Mouse (Mus musculus) skeletal muscle tissue, adult 2 months (tissue): ENCODE measurements at regions not wholly inside any gene's neighbourhood (a gene's known extent, or its start where the extent isn't known, plus 50 kb on each side); places are given as distances from the start of the nearest gene placed in this dataset.

ENCODE experiments used
- DNase-seq: peaks from one replicate; pipeline ENCODE4 v3.0.0-alpha.2; 2012; ENCODE audit warnings: low read depth, low spot score

- no peak for DNase-seq
Measured at GRCm38 (mm10) chrX:10770575-10770974, 55.8 kb downstream of the Mid1ip1 start.

GRCm38 (mm10) chrX:10775714-10776515 lies 61.1 kb downstream of the Mid1ip1 start:
- DNase-seq: peak; percentile 12

GRCm38 (mm10) chrX:10776516-10776818 lies 61.7 kb downstream of the Mid1ip1 start:
- DNase-seq: no peak

- no peak for DNase-seq
Measured at GRCm38 (mm10) chrX:10778014-10778413, 63.2 kb downstream of the Mid1ip1 start.

- no peak for DNase-seq
Measured at GRCm38 (mm10) chrX:10786359-10786758, 71.5 kb downstream of the Mid1ip1 start.

GRCm38 (mm10) chrX:10787057-10787456 lies 72.2 kb downstream of the Mid1ip1 start:
- no peak for DNase-seq

- peak; percentile 0 for DNase-seq
Measured at GRCm38 (mm10) chrX:10820313-10820920, 105.6 kb downstream of the Mid1ip1 start.

GRCm38 (mm10) chrX:10833681-10834080 lies 118.9 kb downstream of the Mid1ip1 start:
- DNase-seq: no peak

- DNase-seq: peak; percentile 18
Measured at GRCm38 (mm10) chrX:10857089-10857488, 142.3 kb downstream of the Mid1ip1 start.

GRCm38 (mm10) chrX:10857668-10858067 lies 142.9 kb downstream of the Mid1ip1 start:
- DNase-seq: no peak

- peak; percentile 7 for DNase-seq
Measured at GRCm38 (mm10) chrX:10871613-10872012, 156.8 kb downstream of the Mid1ip1 start.

- no peak for DNase-seq
Measured at GRCm38 (mm10) chrX:10877856-10878255, 163.0 kb downstream of the Mid1ip1 start.

GRCm38 (mm10) chrX:10878922-10879321 lies 164.1 kb downstream of the Mid1ip1 start:
- peak; percentile 0 for DNase-seq

GRCm38 (mm10) chrX:10883729-10884464 lies 169.1 kb downstream of the Mid1ip1 start:
- DNase-seq: no peak

- no peak for DNase-seq
Measured at GRCm38 (mm10) chrX:10892815-10893214, 178.0 kb downstream of the Mid1ip1 start.

GRCm38 (mm10) chrX:10896193-10896955 lies 181.6 kb downstream of the Mid1ip1 start:
- DNase-seq: no peak

GRCm38 (mm10) chrX:10902686-10903085 lies 187.9 kb downstream of the Mid1ip1 start:
- no peak for DNase-seq

GRCm38 (mm10) chrX:10904072-10904471 lies 189.3 kb downstream of the Mid1ip1 start:
- DNase-seq: peak; percentile 2

- DNase-seq: no peak
Measured at GRCm38 (mm10) chrX:10904889-10905288, 190.1 kb downstream of the Mid1ip1 start.

- DNase-seq: no peak
Measured at GRCm38 (mm10) chrX:10911127-10912061, 196.6 kb downstream of the Mid1ip1 start.
